Mouse (Mus musculus) lung, embryonic 15.5 days (tissue): ENCODE data around the gene Six6. TPM values are rescaled to one million over a fixed set of nuclear protein-coding genes. Genes with fewer than 3 reads are reported as not detected.

Experiments used
- ATAC-seq: fragments of 200-750 bp; cut with Nextera tagmentation; 2 replicates; pipeline ENCODE4 v1.8.0; 2017; ENCODE audit warnings: moderate number of reproducible peaks, borderline replicate concordance; ENCODE audit not compliant: low FRiP score, low TSS enrichment; ENCODE audit errors: extremely low read depth
- H3K27ac ChIP-seq: fragments of 300-500 bp; sonication (generic); 2 replicates; pipeline ENCODE4 v1.5.1; 2015; ENCODE audit warnings: moderate library complexity, mild to moderate bottlenecking, inconsistent platforms
- H3K27me3 ChIP-seq: fragments of 300-500 bp; sonication (generic); 2 replicates; pipeline ENCODE4 v1.6.1; 2015; ENCODE audit warnings: inconsistent platforms
- H3K36me3 ChIP-seq: fragments of 300-500 bp; sonication (generic); 2 replicates; pipeline ENCODE4 v1.6.1; 2015; ENCODE audit warnings: inconsistent platforms
- H3K4me1 ChIP-seq: fragments of 300-500 bp; sonication (generic); 2 replicates; pipeline ENCODE4 v1.6.1; 2015; ENCODE audit warnings: inconsistent platforms
- H3K4me2 ChIP-seq: fragments of 300-500 bp; sonication (generic); 2 replicates; pipeline ENCODE4 v1.6.1; 2015; ENCODE audit warnings: inconsistent platforms, mild to moderate bottlenecking, moderate library complexity
- H3K4me3 ChIP-seq: fragments of 300-500 bp; sonication (generic); 2 replicates; pipeline ENCODE4 v1.5.1; 2015; ENCODE audit warnings: mild to moderate bottlenecking, inconsistent platforms
- H3K9ac ChIP-seq: fragments of 300-500 bp; sonication (generic); 2 replicates; pipeline ENCODE4 v1.6.1; 2015; ENCODE audit warnings: inconsistent platforms
- H3K9me3 ChIP-seq: fragments of 300-500 bp; sonication (generic); 2 replicates; pipeline ENCODE4 v1.6.1; 2016; ENCODE audit warnings: inconsistent platforms
- WGBS: fragments of 180-500 bp; shearing (Covaris S2); methylation state at CpG from one replicate; pipeline ENCODE4 v1.1.7; 2015; 5-methylcytosine and 5-hydroxymethylcytosine counted together
- polyA plus RNA-seq: library from polyadenylated mRNA; unstranded; fragments of >200 nt; fragmentation: Nextera tagmentation; extraction: Ambion mirVana; gene quantifications from 2 replicates; pipeline ENCODE4 v1.2.1, GENCODE M21; 2015

Gene Six6
- polyA plus RNA-seq, 1 experiment from 2014 or later = not detected

- Histone ChIP-seq H3K9ac (no peak overlapping the region), H3K4me3 (no peak overlapping the region), H3K27me3 (peaks cover 13% of the 10 kb centered on the region; the same call in 1 of the 2 replicates), H3K4me1 (no peaks in the 10 kb centered on the region), H3K4me2 (no peak overlapping the region), H3K36me3 (no peaks in the 10 kb centered on the region), H3K9me3 (no peaks in the 10 kb centered on the region), H3K27ac (no peak overlapping the region)
- WGBS = 78% methylated on average over 7 of the region's 7 CpGs
- no peak for ATAC-seq
Measured at GRCm38 (mm10) chr12:72967541-72967940, 27.8 kb downstream of the Six6 start.

GRCm38 (mm10) chr12:72970620-72971019 is 30.9 kb downstream of the Six6 start:
- WGBS = 59% methylated on average over 14 of the region's 14 CpGs
- Histone ChIP-seq H3K4me2 (no peak overlapping the region), H3K27me3 (peaks cover 10% of the 10 kb centered on the region; the same call in 1 of the 2 replicates), H3K27ac (no peak overlapping the region), H3K9me3 (no peaks in the 10 kb centered on the region), H3K36me3 (no peaks in the 10 kb centered on the region), H3K4me1 (no peaks in the 10 kb centered on the region), H3K9ac (no peak overlapping the region), H3K4me3 (no peak overlapping the region)
- ATAC-seq = no peak

GRCm38 (mm10) chr12:72973161-72973560 is 33.5 kb downstream of the Six6 start:
- WGBS = 3% methylated on average over 6 of the region's 6 CpGs
- Histone ChIP-seq H3K9me3 (no peaks in the 10 kb centered on the region), H3K4me2 (no peak overlapping the region), H3K36me3 (no peaks in the 10 kb centered on the region), H3K9ac (no peak overlapping the region), H3K27me3 (peaks cover 13% of the 10 kb centered on the region), H3K4me3 (no peak overlapping the region), H3K4me1 (0 out of 2 replicates have a peak, but pooled peaks cover 9% of the 10 kb centered on the region), H3K27ac (no peak overlapping the region)
- no peak for ATAC-seq

GRCm38 (mm10) chr12:72976172-72976571 is 36.5 kb downstream of the Six6 start:
- 4% methylated on average over 7 of the region's 7 CpGs for WGBS
- Histone ChIP-seq H3K4me2 (peak overlapping the region; percentile 51), H3K4me1 (0 out of 2 replicates have a peak, but pooled peaks cover 9% of the 10 kb centered on the region), H3K27ac (no peak overlapping the region), H3K36me3 (no peaks in the 10 kb centered on the region), H3K4me3 (peak overlapping the region; percentile 16; the same call in 1 of the 2 replicates), H3K9ac (no peak overlapping the region), H3K27me3 (peaks cover 8% of the 10 kb centered on the region), H3K9me3 (no peaks in the 10 kb centered on the region)
- no peak for ATAC-seq

- H3K4me3 ChIP-seq = peak overlapping the region; percentile 16
- ATAC-seq = peak; percentile 49; the same call in 1 of the 2 replicates
- 0 out of 2 replicates have a peak, but pooled peaks cover 9% of the 10 kb centered on the region for H3K4me1 ChIP-seq
- H3K27me3 ChIP-seq = peaks cover 4% of the 10 kb centered on the region
- no peak overlapping the region for H3K9ac ChIP-seq
- WGBS = 1% methylated on average over 12 of the region's 12 CpGs
- H3K4me2 ChIP-seq = peak overlapping the region; percentile 51
- H3K27ac ChIP-seq = no peak overlapping the region
- H3K9me3 ChIP-seq = no peaks in the 10 kb centered on the region
- no peaks in the 10 kb centered on the region for H3K36me3 ChIP-seq
Measured at GRCm38 (mm10) chr12:72976718-72977117, 37.0 kb downstream of the Six6 start.

- Histone ChIP-seq H3K4me3 (no peak overlapping the region), H3K36me3 (no peaks in the 10 kb centered on the region), H3K9ac (no peak overlapping the region), H3K27me3 (peaks cover 4% of the 10 kb centered on the region; the same call in 1 of the 2 replicates), H3K4me1 (peaks cover 15% of the 10 kb centered on the region; the same call in 1 of the 2 replicates), H3K4me2 (no peak overlapping the region), H3K9me3 (no peaks in the 10 kb centered on the region), H3K27ac (no peak overlapping the region)
- no peak for ATAC-seq
- WGBS = 63% methylated on average over 3 of the region's 3 CpGs
Measured at GRCm38 (mm10) chr12:72977851-72978250, 38.2 kb downstream of the Six6 start.

GRCm38 (mm10) chr12:72979236-72979635 is 39.5 kb downstream of the Six6 start:
- Histone ChIP-seq H3K9me3 (no peaks in the 10 kb centered on the region), H3K4me2 (no peak overlapping the region), H3K4me3 (no peak overlapping the region), H3K27ac (no peak overlapping the region), H3K36me3 (no peaks in the 10 kb centered on the region), H3K4me1 (peaks cover 19% of the 10 kb centered on the region; the same call in 1 of the 2 replicates), H3K27me3 (peaks cover 4% of the 10 kb centered on the region; the same call in 1 of the 2 replicates), H3K9ac (no peak overlapping the region)
- 64% methylated on average over 5 of the region's 5 CpGs for WGBS
- ATAC-seq = no peak

- no peaks in the 10 kb centered on the region for H3K9me3 ChIP-seq
- no peak overlapping the region for H3K9ac ChIP-seq
- peaks cover 10% of the 10 kb centered on the region; the same call in 1 of the 2 replicates for H3K4me1 ChIP-seq
- 70% methylated on average over 10 of the region's 10 CpGs for WGBS
- no peaks in the 10 kb centered on the region for H3K36me3 ChIP-seq
- no peak overlapping the region for H3K4me3 ChIP-seq
- peaks cover 4% of the 10 kb centered on the region; the same call in 1 of the 2 replicates for H3K27me3 ChIP-seq
- no peak for ATAC-seq
- H3K4me2 ChIP-seq = no peak overlapping the region
- H3K27ac ChIP-seq = peak overlapping the region; percentile 84
Measured at GRCm38 (mm10) chr12:72982616-72983015, 42.9 kb downstream of the Six6 start.

- ATAC-seq = peak; percentile 81
- Histone ChIP-seq H3K4me3 (no peak overlapping the region), H3K9ac (no peak overlapping the region), H3K27me3 (no peaks in the 10 kb centered on the region), H3K36me3 (no peaks in the 10 kb centered on the region), H3K9me3 (no peaks in the 10 kb centered on the region), H3K27ac (peak overlapping the region; percentile 84), H3K4me1 (peaks cover 10% of the 10 kb centered on the region; the same call in 1 of the 2 replicates), H3K4me2 (no peak overlapping the region)
- WGBS = 58% methylated on average over 8 of the region's 8 CpGs
Measured at GRCm38 (mm10) chr12:72983071-72983857, 43.6 kb downstream of the Six6 start.

Other genes with a start within 250 kb of the Six6 start
- gene Ppm1a, start 182.4 kb upstream of the Six6 start, polyA plus RNA-seq = 40.1 and 44.2 TPM in 2 replicates
- gene 4930447C04Rik, start 882 bp downstream of the Six6 start, polyA plus RNA-seq = 0.38 and 1.3 TPM in 2 replicates
- 1.3 and 1.5 TPM in 2 replicates for gene Six1, start 114.0 kb downstream of the Six6 start, polyA plus RNA-seq
- 2.4 and 2.9 TPM in 2 replicates for gene Six4, start 173.6 kb downstream of the Six6 start, polyA plus RNA-seq
- gene Mnat1, start 183.8 kb downstream of the Six6 start, polyA plus RNA-seq = 31.4 and 31.9 TPM in 2 replicates